Mouse (Mus musculus): ENCODE measurements around the gene Eng.

DNA sequence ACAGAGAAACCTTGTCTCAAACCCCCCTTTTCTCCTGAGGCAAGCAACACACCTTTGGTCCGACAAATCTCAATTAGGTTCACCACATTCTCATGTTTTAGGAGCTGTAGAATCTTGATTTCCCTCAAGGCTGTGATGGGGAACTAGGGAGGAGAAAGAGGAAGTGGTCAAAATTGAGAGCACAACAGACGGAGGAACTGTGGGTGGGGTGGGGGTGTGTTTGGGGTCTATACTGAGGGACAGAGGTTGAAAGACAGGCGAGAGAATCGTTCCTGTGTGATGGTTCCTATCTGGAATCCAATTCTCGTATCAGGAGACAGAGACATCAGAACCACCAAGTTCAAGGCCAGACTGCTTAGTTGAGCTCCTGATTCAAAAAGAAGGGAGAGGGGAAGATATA, 64.0 kb downstream of the Eng start:
- TF ChIP-seq CTCF (IDR thresholded peaks at IDR 0.05) (no peak), POLR2A (IDR thresholded peaks at IDR 0.05; ENCODE audit: insufficient read depth, low read depth, low read length) (no peak), EP300 (IDR thresholded peaks at IDR 0.05; ENCODE audit: insufficient read depth, low read depth, low read length) (no peak)

Measured in heart, adult 2 months (tissue).